Mouse (Mus musculus): ENCODE data around the gene Tsku. TPM values are rescaled to one million over a fixed set of nuclear protein-coding genes. Genes with fewer than 3 reads are reported as not detected.

Tsku gene
- 17.8 and 23.9 TPM in 2 replicates for total RNA-seq (2012; rRNA removed)

- TF ChIP-seq HCFC1 (IDR thresholded peaks at IDR 0.05; ENCODE audit: borderline replicate concordance, insufficient read depth, low read length) = peak; percentile 65; the same call in 1 of the 2 replicates
- no peak for TF ChIP-seq ZNF384 (IDR thresholded peaks at IDR 0.05; ENCODE audit: low read depth, low read length)
- 0 out of 2 replicates have a peak, but pooled peaks have one; percentile 20 for TF ChIP-seq MAFK (IDR thresholded peaks at IDR 0.05; ENCODE audit: insufficient read depth, low read depth, low read length)
- TF ChIP-seq ZC3H11A (IDR thresholded peaks at IDR 0.05; ENCODE audit: borderline replicate concordance, low read depth, low read length) = no peak
- no peak for TF ChIP-seq CHD2 (IDR thresholded peaks at IDR 0.05; ENCODE audit: low read depth, low read length)
- no peak within 1 kb of the TSS for H3K27ac ChIP-seq (ENCODE audit: insufficient read depth, low read depth, low read length, poor library complexity, severe bottlenecking)
- H3K4me1 ChIP-seq (ENCODE audit: control insufficient read depth in 2 of 2, insufficient read depth in 2 of 2, low read length in 2 of 2, poor library complexity in 1 of 2) = peaks cover 0 to 4% of the 10 kb centered on the region in 2 experiments; a peak in 1 of 4 replicates
- peak within 1 kb of the TSS; percentile 67 to 82 for H3K4me3 ChIP-seq (ENCODE audit: insufficient read depth in 1 of 2, low read depth in 1 of 2, low read length in 2 of 2, poor library complexity in 1 of 2, severe bottlenecking in 1 of 2)
- DNase-seq (ENCODE audit: low read depth, low spot score) = peak; percentile 94
- H3K9me3 ChIP-seq (ENCODE audit: control insufficient read depth, insufficient read depth, low read depth, low read length) = no peaks in the 10 kb centered on the region
- in situ Hi-C loops (cut with MboI; ENCODE audit: low sequenced_read_pairs in 2 of 2, unreplicated experiment in 2 of 2) = no loop called here
- H3K36me3 ChIP-seq (ENCODE audit: control insufficient read depth, insufficient read depth, low read length, poor library complexity, severe bottlenecking) = no peaks in the 10 kb centered on the region
- peak within 1 kb of the TSS; percentile 70 for H3K9ac ChIP-seq (ENCODE audit: insufficient read depth, low read depth, low read length, poor library complexity, severe bottlenecking)
These were observed at the start of gene Tsku for GRCm38 (mm10) chr7:98361063-98361652. Gene Tsku (minus strand): TSS chr7:98361328.

DNA sequence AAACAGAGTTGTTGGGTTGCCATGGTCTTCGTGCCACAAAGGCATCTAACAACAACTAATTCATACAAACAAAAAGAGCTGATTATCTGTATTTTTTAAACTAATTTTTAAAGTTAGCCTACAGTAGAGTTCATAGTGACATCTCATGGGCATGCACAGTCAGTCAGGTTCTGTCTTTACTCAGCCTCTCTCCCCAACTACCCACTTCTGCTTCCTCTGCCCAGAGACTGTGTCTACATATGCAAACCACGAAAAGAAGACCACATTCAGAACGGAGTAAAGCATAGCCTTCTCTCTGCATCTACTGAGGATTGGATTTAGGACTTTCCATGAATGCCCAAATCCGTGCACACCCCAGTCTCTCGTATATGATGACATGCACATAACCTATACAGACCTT is 46.5 kb upstream of the Tsku start:
- in situ Hi-C loops (cut with MboI; ENCODE audit: low sequenced_read_pairs in 2 of 2, unreplicated experiment in 2 of 2) = no loop called here
- H3K4me1 ChIP-seq (ENCODE audit: control insufficient read depth in 2 of 2, insufficient read depth in 2 of 2, low read length in 2 of 2, poor library complexity in 1 of 2) = no peaks in the 10 kb centered on the region
- no peaks in the 10 kb centered on the region for H3K36me3 ChIP-seq (ENCODE audit: control insufficient read depth, insufficient read depth, low read length, poor library complexity, severe bottlenecking)
- no peak overlapping the region for H3K4me3 ChIP-seq (ENCODE audit: insufficient read depth in 1 of 2, low read depth in 1 of 2, low read length in 2 of 2, poor library complexity in 1 of 2, severe bottlenecking in 1 of 2)
- TF ChIP-seq HCFC1 (IDR thresholded peaks at IDR 0.05; ENCODE audit: borderline replicate concordance, insufficient read depth, low read length) (no peak), ZNF384 (IDR thresholded peaks at IDR 0.05; ENCODE audit: low read depth, low read length) (no peak), MAFK (IDR thresholded peaks at IDR 0.05; ENCODE audit: insufficient read depth, low read depth, low read length) (no peak), ZC3H11A (IDR thresholded peaks at IDR 0.05; ENCODE audit: borderline replicate concordance, low read depth, low read length) (no peak), CHD2 (IDR thresholded peaks at IDR 0.05; ENCODE audit: low read depth, low read length) (no peak)
- no peak overlapping the region for H3K27ac ChIP-seq (ENCODE audit: insufficient read depth, low read depth, low read length, poor library complexity, severe bottlenecking)
- no peaks in the 10 kb centered on the region for H3K9me3 ChIP-seq (ENCODE audit: control insufficient read depth, insufficient read depth, low read depth, low read length)
- no peak overlapping the region for H3K9ac ChIP-seq (ENCODE audit: insufficient read depth, low read depth, low read length, poor library complexity, severe bottlenecking)
- DNase-seq (ENCODE audit: low read depth, low spot score) = no peak

DNA sequence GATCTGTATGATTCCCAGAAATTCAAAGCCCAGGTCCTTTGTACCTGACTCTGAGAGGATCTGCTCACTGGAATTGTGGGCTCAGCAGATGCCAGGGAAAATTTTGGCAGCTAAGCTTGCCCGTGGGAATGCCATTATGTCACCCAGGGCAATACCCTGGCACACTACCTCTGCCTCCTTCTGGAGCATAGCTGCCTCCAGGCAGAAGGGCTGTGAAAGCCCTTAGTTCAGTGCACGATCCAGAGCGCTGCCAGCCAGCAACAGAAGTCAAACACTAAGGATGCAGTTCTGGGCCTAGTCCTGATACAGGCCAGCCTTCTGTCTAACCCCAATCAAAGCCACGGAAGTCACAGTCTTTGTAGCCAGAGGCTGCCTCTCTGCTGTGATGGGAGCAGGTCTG is 42.9 kb upstream of the Tsku start:
- in situ Hi-C loops (cut with MboI; ENCODE audit: low sequenced_read_pairs in 2 of 2, unreplicated experiment in 2 of 2) = no loop called here
- H3K27ac ChIP-seq (ENCODE audit: insufficient read depth, low read depth, low read length, poor library complexity, severe bottlenecking) = no peak overlapping the region
- no peak overlapping the region for H3K4me3 ChIP-seq (ENCODE audit: insufficient read depth in 1 of 2, low read depth in 1 of 2, low read length in 2 of 2, poor library complexity in 1 of 2, severe bottlenecking in 1 of 2)
- H3K9ac ChIP-seq (ENCODE audit: insufficient read depth, low read depth, low read length, poor library complexity, severe bottlenecking) = no peak overlapping the region
- no peaks in the 10 kb centered on the region for H3K36me3 ChIP-seq (ENCODE audit: control insufficient read depth, insufficient read depth, low read length, poor library complexity, severe bottlenecking)
- TF ChIP-seq MAFK (IDR thresholded peaks at IDR 0.05; ENCODE audit: insufficient read depth, low read depth, low read length) = no peak
- no peak for TF ChIP-seq ZNF384 (IDR thresholded peaks at IDR 0.05; ENCODE audit: low read depth, low read length)
- no peak for TF ChIP-seq ZC3H11A (IDR thresholded peaks at IDR 0.05; ENCODE audit: borderline replicate concordance, low read depth, low read length)
- no peak for TF ChIP-seq HCFC1 (IDR thresholded peaks at IDR 0.05; ENCODE audit: borderline replicate concordance, insufficient read depth, low read length)
- no peak for TF ChIP-seq CHD2 (IDR thresholded peaks at IDR 0.05; ENCODE audit: low read depth, low read length)
- no peaks in the 10 kb centered on the region for H3K9me3 ChIP-seq (ENCODE audit: control insufficient read depth, insufficient read depth, low read depth, low read length)
- DNase-seq (ENCODE audit: low read depth, low spot score) = no peak
- no peaks in the 10 kb centered on the region for H3K4me1 ChIP-seq (ENCODE audit: control insufficient read depth in 2 of 2, insufficient read depth in 2 of 2, low read length in 2 of 2, poor library complexity in 1 of 2)

GRCm38 (mm10) chr7:98402582-98403574 is 41.8 kb upstream of the Tsku start:
- Histone ChIP-seq H3K4me1 (ENCODE audit: control insufficient read depth in 2 of 2, insufficient read depth in 2 of 2, low read length in 2 of 2, poor library complexity in 1 of 2) (no peaks in the 10 kb centered on the region), H3K9me3 (ENCODE audit: control insufficient read depth, insufficient read depth, low read depth, low read length) (no peaks in the 10 kb centered on the region), H3K4me3 (ENCODE audit: insufficient read depth in 1 of 2, low read depth in 1 of 2, low read length in 2 of 2, poor library complexity in 1 of 2, severe bottlenecking in 1 of 2) (no peak overlapping the region), H3K36me3 (ENCODE audit: control insufficient read depth, insufficient read depth, low read length, poor library complexity, severe bottlenecking) (no peaks in the 10 kb centered on the region), H3K27ac (ENCODE audit: insufficient read depth, low read depth, low read length, poor library complexity, severe bottlenecking) (no peak overlapping the region), H3K9ac (ENCODE audit: insufficient read depth, low read depth, low read length, poor library complexity, severe bottlenecking) (no peak overlapping the region)
- TF ChIP-seq CHD2 (IDR thresholded peaks at IDR 0.05; ENCODE audit: low read depth, low read length) = no peak
- TF ChIP-seq ZC3H11A (IDR thresholded peaks at IDR 0.05; ENCODE audit: borderline replicate concordance, low read depth, low read length) = no peak
- TF ChIP-seq MAFK (IDR thresholded peaks at IDR 0.05; ENCODE audit: insufficient read depth, low read depth, low read length) = no peak
- TF ChIP-seq ZNF384 (IDR thresholded peaks at IDR 0.05; ENCODE audit: low read depth, low read length) = no peak
- no peak for TF ChIP-seq HCFC1 (IDR thresholded peaks at IDR 0.05; ENCODE audit: borderline replicate concordance, insufficient read depth, low read length)
- in situ Hi-C loops (cut with MboI; ENCODE audit: low sequenced_read_pairs in 2 of 2, unreplicated experiment in 2 of 2) = no loop called here
- DNase-seq (ENCODE audit: low read depth, low spot score) = no peak
